Mouse (Mus musculus) kidney, adult 18-20 months (tissue): ENCODE results near the gene Ceacam19.

Experiments used
- DNase-seq: peaks from one replicate; pipeline ENCODE4 v3.0.0; 2021

Gene Ceacam19

GRCm38 (mm10) chr7:19836843-19837242, 50.9 kb downstream of the Ceacam19 start:
- DNase-seq: no peak

DNA sequence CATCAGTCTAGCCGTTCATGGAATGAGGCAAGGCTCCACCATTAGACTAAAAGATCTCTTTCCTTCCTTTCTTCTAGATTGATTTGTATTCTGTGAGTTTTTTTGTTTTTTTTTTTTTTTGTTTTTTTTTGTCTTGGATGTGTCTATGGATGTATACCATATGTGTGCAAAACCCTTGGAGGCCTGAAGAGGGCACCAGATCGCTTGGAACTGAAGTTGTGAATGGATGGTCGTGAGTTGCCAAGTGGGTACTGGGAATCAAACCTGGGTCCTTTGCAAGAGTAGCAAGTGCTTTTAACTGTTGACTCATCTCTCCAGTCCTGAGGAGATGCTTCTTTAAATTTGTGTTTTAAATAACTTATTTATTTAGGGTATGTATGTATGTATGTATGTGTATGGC, 53.7 kb downstream of the Ceacam19 start:
- no peak for DNase-seq

DNA sequence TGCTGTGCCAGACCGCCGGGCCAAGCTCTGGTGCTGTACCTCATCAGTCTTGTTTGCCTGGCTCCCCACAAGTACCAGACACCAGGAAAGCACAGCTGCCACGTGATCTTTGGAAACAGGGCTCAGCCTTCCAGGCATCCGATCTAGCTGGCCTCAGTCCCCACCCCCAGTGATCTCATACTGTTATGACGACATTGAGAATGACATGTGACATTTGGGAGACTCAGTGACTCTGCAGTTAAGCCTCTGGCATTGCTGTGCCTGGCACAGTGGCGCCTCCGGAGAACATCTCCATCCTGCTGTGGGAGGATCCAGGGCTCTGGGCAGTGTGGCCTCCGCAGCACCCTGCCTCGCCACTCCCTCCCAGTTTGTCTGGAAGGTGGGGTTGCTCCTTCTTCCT, 55.9 kb downstream of the Ceacam19 start:
- no peak for DNase-seq

DNA sequence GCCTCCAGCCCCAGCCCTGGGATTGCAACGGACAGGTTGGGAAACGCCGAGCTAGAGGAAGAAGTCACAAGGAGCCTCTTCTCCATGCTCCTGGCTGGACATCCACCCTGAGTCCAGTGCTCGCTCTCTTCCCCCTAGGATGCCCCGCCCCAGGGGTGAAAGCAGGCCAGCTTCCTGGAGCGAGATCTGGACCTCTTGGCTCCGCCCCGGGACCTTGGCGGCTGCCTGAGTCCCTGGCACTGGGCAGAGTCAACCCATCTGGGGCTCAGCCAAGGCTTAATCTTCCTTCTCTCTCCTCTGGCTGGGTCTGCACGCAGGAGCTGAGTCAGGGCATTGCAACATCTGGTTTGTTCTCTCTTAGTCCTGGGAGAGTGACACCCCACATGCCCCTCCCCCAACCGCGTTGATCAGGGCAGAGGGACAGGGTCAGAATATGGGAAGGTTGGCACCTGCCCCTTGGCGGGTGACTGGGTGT, 57.0 kb downstream of the Ceacam19 start:
- DNase-seq: peak; percentile 91

DNA sequence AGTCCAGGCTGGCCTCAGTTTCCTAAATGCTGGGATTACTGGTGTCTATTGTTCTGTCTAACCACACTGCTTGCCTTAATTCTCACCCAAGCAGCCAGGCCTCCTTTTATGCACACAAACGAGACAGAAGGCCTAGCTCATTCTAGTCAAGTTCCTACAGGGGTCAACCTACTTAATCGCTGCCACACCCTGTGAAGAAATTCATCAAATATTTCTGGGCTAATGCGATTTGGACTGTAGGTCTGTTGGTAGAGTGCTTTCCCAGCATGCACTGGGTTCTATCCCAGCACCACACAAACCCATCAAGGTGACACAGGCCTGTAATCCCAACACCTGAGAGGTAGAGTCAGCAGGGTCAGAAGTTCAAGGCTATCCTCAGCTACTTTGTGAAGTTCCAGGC, 58.1 kb downstream of the Ceacam19 start:
- DNase-seq: no peak

GRCm38 (mm10) chr7:19826756-19827155, 61.0 kb downstream of the Ceacam19 start:
- no peak for DNase-seq
